Mouse (Mus musculus) CH12F3 (cell line): Measurements from ENCODE around the gene Mcm3ap.

Experiments used
- in situ Hi-C: fragments of 300-500 bp; cut with MboI; formaldehyde crosslinking; loops from 2 replicates; pipeline ENCODE4 v1.14.3; 2020; ENCODE audit warnings: low sequenced_read_pairs

The Mcm3ap gene

GRCm38 (mm10) chr10:76493527-76493926 is 24.8 kb downstream of the Mcm3ap start:
- in situ Hi-C loops = no loop called here

- in situ Hi-C loops = no loop called here
Measured at GRCm38 (mm10) chr10:76495501-76495900, 26.8 kb downstream of the Mcm3ap start.

GRCm38 (mm10) chr10:76496366-76496765 is 27.6 kb downstream of the Mcm3ap start:
- in situ Hi-C loops = no loop called here

GRCm38 (mm10) chr10:76497522-76497921 is 28.8 kb downstream of the Mcm3ap start:
- in situ Hi-C loops = no loop called here

GRCm38 (mm10) chr10:76504271-76504943 is 35.7 kb downstream of the Mcm3ap start:
- in situ Hi-C loops = no loop called here

GRCm38 (mm10) chr10:76505865-76506264 is 37.1 kb downstream of the Mcm3ap start:
- in situ Hi-C loops = no loop called here

GRCm38 (mm10) chr10:76512965-76513583 is 44.3 kb downstream of the Mcm3ap start:
- in situ Hi-C loops = no loop called here

- in situ Hi-C loops = no loop called here
Measured at GRCm38 (mm10) chr10:76530922-76531321, 62.2 kb downstream of the Mcm3ap start.

- in situ Hi-C loops = no loop called here
Measured at GRCm38 (mm10) chr10:76531375-76531774, 62.6 kb downstream of the Mcm3ap start, which contains the start of gene Lss. Lss (plus strand) TSS chr10:76531588.

GRCm38 (mm10) chr10:76531828-76532227 is 63.1 kb downstream of the Mcm3ap start:
- in situ Hi-C loops = no loop called here

GRCm38 (mm10) chr10:76535526-76535925 is 66.8 kb downstream of the Mcm3ap start:
- in situ Hi-C loops = no loop called here

- in situ Hi-C loops = no loop called here
Measured at GRCm38 (mm10) chr10:76537619-76538018, 68.9 kb downstream of the Mcm3ap start.

GRCm38 (mm10) chr10:76541336-76542085 is 72.8 kb downstream of the Mcm3ap start:
- in situ Hi-C loops = no loop called here

- in situ Hi-C loops = no loop called here
Measured at GRCm38 (mm10) chr10:76542636-76543375, 74.1 kb downstream of the Mcm3ap start.

GRCm38 (mm10) chr10:76546566-76546965 is 77.8 kb downstream of the Mcm3ap start:
- in situ Hi-C loops = no loop called here

- in situ Hi-C loops = no loop called here
Measured at GRCm38 (mm10) chr10:76548218-76548617, 79.5 kb downstream of the Mcm3ap start.

- in situ Hi-C loops = no loop called here
Measured at GRCm38 (mm10) chr10:76550458-76550857, 81.7 kb downstream of the Mcm3ap start.

GRCm38 (mm10) chr10:76551556-76551955 is 82.8 kb downstream of the Mcm3ap start:
- in situ Hi-C loops = no loop called here

- in situ Hi-C loops = no loop called here
Measured at GRCm38 (mm10) chr10:76554061-76554460, 85.3 kb downstream of the Mcm3ap start.

GRCm38 (mm10) chr10:76561972-76562371 is 93.2 kb downstream of the Mcm3ap start, which contains the start of gene Spatc1l:
Spatc1l (plus strand) TSS chr10:76562272.
- in situ Hi-C loops = no loop called here
